Mouse (Mus musculus) liver, embryonic 14.5 days (tissue): ENCODE data around the gene 2410004P03Rik.

ENCODE experiments used
- CTCF ChIP-seq: IDR thresholded peaks from 2 replicates; pipeline ENCODE4 v1.5.1; 2016; ENCODE audit warnings: antibody characterized with exemption, low read depth, control low read depth
- EP300 ChIP-seq: IDR thresholded peaks from 2 replicates; pipeline ENCODE4 v1.6.1; 2016; ENCODE audit warnings: antibody characterized with exemption, low read depth

DNA sequence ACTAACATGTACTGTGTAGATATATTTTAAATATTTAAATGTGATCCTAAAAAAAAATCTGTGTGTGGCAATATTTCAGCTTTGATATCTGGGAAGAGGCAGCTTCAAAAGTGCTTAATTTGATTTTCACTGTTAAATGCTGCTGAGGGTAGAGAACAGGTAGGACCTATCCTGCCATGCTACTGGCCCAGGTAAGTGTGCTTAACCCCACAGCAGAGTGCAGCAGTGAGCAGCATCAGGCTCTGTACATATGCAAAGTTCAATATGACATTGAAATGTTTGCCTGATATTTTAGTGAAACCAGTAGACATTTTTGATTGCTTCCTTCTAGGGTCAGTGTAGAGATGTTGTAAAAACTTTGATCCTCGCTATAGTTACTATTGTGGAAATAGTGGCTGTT lies 25.7 kb downstream of the 2410004P03Rik start:
- TF ChIP-seq CTCF, result no peak
- TF ChIP-seq EP300, result no peak
